Mouse (Mus musculus): ENCODE results near the gene Vrk1.

DNA sequence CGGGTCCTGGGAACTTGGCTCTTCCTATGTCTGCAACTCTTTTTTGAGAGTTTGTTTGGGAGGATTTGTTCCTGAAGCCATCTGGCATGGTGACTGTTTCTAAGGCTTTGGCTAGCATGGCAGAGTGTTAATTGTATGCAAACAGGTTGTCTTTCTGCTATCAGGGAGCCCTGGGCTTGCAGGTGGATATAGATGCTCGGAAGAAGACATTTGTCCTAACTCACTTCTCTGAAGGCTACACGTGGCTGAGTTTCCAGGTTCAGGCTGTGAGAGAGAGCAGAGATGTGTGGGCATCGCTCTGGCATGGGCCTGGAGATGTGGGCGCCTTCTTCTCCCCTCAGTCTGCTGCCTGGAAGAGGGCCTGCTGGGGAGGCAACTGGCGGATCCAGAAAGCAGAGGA is 27.4 kb upstream of the Vrk1 start:
- no peak for TF ChIP-seq CTCF (IDR thresholded peaks at IDR 0.05; ENCODE audit: control insufficient read depth, insufficient read depth, insufficient read length)
- TF ChIP-seq MAX (IDR thresholded peaks at IDR 0.05) = no peak
- TF ChIP-seq USF1 (IDR thresholded peaks at IDR 0.05; ENCODE audit: low read depth) = no peak
- TF ChIP-seq FOSL1 (IDR thresholded peaks at IDR 0.05; ENCODE audit: insufficient read depth, low read length, poor library complexity, severe bottlenecking) = no peak
- TF ChIP-seq MYOD1 (IDR thresholded peaks at IDR 0.05; ENCODE audit: control insufficient read depth, insufficient read length, low read depth) = no peak
